Mouse (Mus musculus): ENCODE measurements around the gene Baat. TPM values are rescaled to one million over a fixed set of nuclear protein-coding genes. Genes with fewer than 3 reads are reported as not detected.

Baat gene
- not detected in 2 replicates for polyA plus RNA-seq (2015; fragmentation: Nextera tagmentation; extraction: Ambion mirVana)

- 43% methylated on average over 3 of the region's 3 CpGs for WGBS
- Histone ChIP-seq H3K4me1 (ENCODE audit: insufficient read depth, low read depth, low read length) (no peaks in the 10 kb centered on the region), H3K9ac (replicated peaks; ENCODE audit: low read depth) (no peak within 1 kb of the TSS), H3K36me3 (ENCODE audit: insufficient read depth, low read length) (no peaks in the 10 kb centered on the region), H3K9me3 (ENCODE audit: low read length) (no peaks in the 10 kb centered on the region), H3K4me2 (replicated peaks; ENCODE audit: low read depth, low read length) (no peak within 1 kb of the TSS), H3K27ac (ENCODE audit: low read length) (no peak within 1 kb of the TSS), H3K4me3 (ENCODE audit: low read depth, low read length) (no peak within 1 kb of the TSS), H3K27me3 (replicated peaks; ENCODE audit: insufficient read depth, low read length) (no peaks in the 10 kb centered on the region)
- no peak for TF ChIP-seq EP300 (IDR thresholded peaks at IDR 0.05)
- TF ChIP-seq CTCF (IDR thresholded peaks at IDR 0.05), result no peak
- DNase-seq (ENCODE audit: low spot score) (no peak), ATAC-seq (no peak)
These were observed at the start of gene Baat for GRCm38 (mm10) chr4:49506386-49506785. Baat (minus strand) TSS chr4:49506557.

- Histone ChIP-seq H3K27me3 (replicated peaks; ENCODE audit: insufficient read depth, low read length) (no peaks in the 10 kb centered on the region), H3K4me3 (ENCODE audit: low read depth, low read length) (no peak overlapping the region), H3K4me2 (replicated peaks; ENCODE audit: low read depth, low read length) (no peak overlapping the region), H3K27ac (ENCODE audit: low read length) (no peak overlapping the region), H3K9me3 (ENCODE audit: low read length) (no peaks in the 10 kb centered on the region), H3K9ac (replicated peaks; ENCODE audit: low read depth) (no peak overlapping the region), H3K36me3 (ENCODE audit: insufficient read depth, low read length) (no peaks in the 10 kb centered on the region), H3K4me1 (ENCODE audit: insufficient read depth, low read depth, low read length) (no peaks in the 10 kb centered on the region)
- 82% methylated on average over 5 of the region's 5 CpGs for WGBS
- ATAC-seq (no peak), DNase-seq (ENCODE audit: low spot score) (no peak)
- no peak for TF ChIP-seq EP300 (IDR thresholded peaks at IDR 0.05)
- no peak for TF ChIP-seq CTCF (IDR thresholded peaks at IDR 0.05)
These were observed 47.0 kb upstream of the Baat start for GRCm38 (mm10) chr4:49553380-49553779.

GRCm38 (mm10) chr4:49549383-49549782 is 43.0 kb upstream of the Baat start, which contains the start of gene Aldob:
Aldob (minus strand) TSS chr4:49549546.
- Histone ChIP-seq H3K27me3 (replicated peaks; ENCODE audit: insufficient read depth, low read length) (no peaks in the 10 kb centered on the region), H3K4me3 (ENCODE audit: low read depth, low read length) (no peak within 1 kb of the TSS), H3K27ac (ENCODE audit: low read length) (no peak within 1 kb of the TSS), H3K9ac (replicated peaks; ENCODE audit: low read depth) (no peak within 1 kb of the TSS), H3K4me1 (ENCODE audit: insufficient read depth, low read depth, low read length) (no peaks in the 10 kb centered on the region), H3K36me3 (ENCODE audit: insufficient read depth, low read length) (no peaks in the 10 kb centered on the region), H3K4me2 (replicated peaks; ENCODE audit: low read depth, low read length) (no peak within 1 kb of the TSS), H3K9me3 (ENCODE audit: low read length) (no peaks in the 10 kb centered on the region)
- 24% methylated on average over 3 of the region's 3 CpGs for WGBS
- ATAC-seq (no peak), DNase-seq (ENCODE audit: low spot score) (no peak)
- TF ChIP-seq EP300 (IDR thresholded peaks at IDR 0.05), result no peak
- no peak for TF ChIP-seq CTCF (IDR thresholded peaks at IDR 0.05)

- no peaks in the 10 kb centered on the region for H3K27me3 ChIP-seq (replicated peaks; ENCODE audit: insufficient read depth, low read length)
- no peak for DNase-seq (ENCODE audit: low spot score)
- no peak overlapping the region for H3K27ac ChIP-seq (ENCODE audit: low read length)
- no peaks in the 10 kb centered on the region for H3K36me3 ChIP-seq (ENCODE audit: insufficient read depth, low read length)
- ATAC-seq, result no peak
- TF ChIP-seq CTCF (IDR thresholded peaks at IDR 0.05), result no peak
- no peak for TF ChIP-seq EP300 (IDR thresholded peaks at IDR 0.05)
- H3K9me3 ChIP-seq (ENCODE audit: low read length), result no peaks in the 10 kb centered on the region
- H3K4me3 ChIP-seq (ENCODE audit: low read depth, low read length), result no peak overlapping the region
- no peak overlapping the region for H3K4me2 ChIP-seq (replicated peaks; ENCODE audit: low read depth, low read length)
- WGBS, result 70% methylated on average over 7 of the region's 7 CpGs
- H3K4me1 ChIP-seq (ENCODE audit: insufficient read depth, low read depth, low read length), result no peaks in the 10 kb centered on the region
- no peak overlapping the region for H3K9ac ChIP-seq (replicated peaks; ENCODE audit: low read depth)
These were observed 41.3 kb upstream of the Baat start for GRCm38 (mm10) chr4:49547544-49548219.

- no peak for TF ChIP-seq EP300 (IDR thresholded peaks at IDR 0.05)
- TF ChIP-seq CTCF (IDR thresholded peaks at IDR 0.05), result no peak
- DNase-seq (ENCODE audit: low spot score) (no peak), ATAC-seq (no peak)
- no peak overlapping the region for H3K4me2 ChIP-seq (replicated peaks; ENCODE audit: low read depth, low read length)
- H3K4me3 ChIP-seq (ENCODE audit: low read depth, low read length), result no peak overlapping the region
- WGBS, result 59% methylated on average over 6 of the region's 6 CpGs
- no peaks in the 10 kb centered on the region for H3K27me3 ChIP-seq (replicated peaks; ENCODE audit: insufficient read depth, low read length)
- no peak overlapping the region for H3K27ac ChIP-seq (ENCODE audit: low read length)
- H3K9me3 ChIP-seq (ENCODE audit: low read length), result no peaks in the 10 kb centered on the region
- no peaks in the 10 kb centered on the region for H3K4me1 ChIP-seq (ENCODE audit: insufficient read depth, low read depth, low read length)
- no peak overlapping the region for H3K9ac ChIP-seq (replicated peaks; ENCODE audit: low read depth)
- no peaks in the 10 kb centered on the region for H3K36me3 ChIP-seq (ENCODE audit: insufficient read depth, low read length)
These were observed 40.7 kb upstream of the Baat start for GRCm38 (mm10) chr4:49546873-49547543.

DNA sequence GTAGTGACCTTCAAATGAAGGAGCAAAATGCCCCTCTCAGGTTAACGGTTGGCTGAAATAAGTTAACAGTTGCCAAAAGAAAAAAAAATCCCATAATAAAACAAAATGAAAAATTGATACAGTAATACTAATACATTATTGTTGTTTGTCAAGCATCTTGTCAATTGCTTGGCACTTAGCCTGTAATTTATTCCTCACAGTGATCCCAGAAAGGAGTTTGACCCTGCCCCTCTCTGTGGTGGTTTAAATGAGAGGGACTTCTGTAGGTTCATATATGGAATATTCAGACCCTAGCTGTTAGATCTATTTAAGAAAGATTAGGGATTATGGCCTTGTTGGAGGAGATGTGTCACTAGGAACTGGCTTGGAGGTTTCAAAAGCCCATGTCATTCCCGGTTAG is 39.7 kb upstream of the Baat start:
- Histone ChIP-seq H3K4me3 (ENCODE audit: low read depth, low read length) (no peak overlapping the region), H3K9me3 (ENCODE audit: low read length) (no peaks in the 10 kb centered on the region), H3K27ac (ENCODE audit: low read length) (no peak overlapping the region), H3K9ac (replicated peaks; ENCODE audit: low read depth) (no peak overlapping the region), H3K36me3 (ENCODE audit: insufficient read depth, low read length) (no peaks in the 10 kb centered on the region), H3K27me3 (replicated peaks; ENCODE audit: insufficient read depth, low read length) (no peaks in the 10 kb centered on the region), H3K4me2 (replicated peaks; ENCODE audit: low read depth, low read length) (no peak overlapping the region), H3K4me1 (ENCODE audit: insufficient read depth, low read depth, low read length) (no peaks in the 10 kb centered on the region)
- WGBS, result 76% methylated on average over 2 of the region's 2 CpGs
- no peak for TF ChIP-seq EP300 (IDR thresholded peaks at IDR 0.05)
- no peak for TF ChIP-seq CTCF (IDR thresholded peaks at IDR 0.05)
- DNase-seq (ENCODE audit: low spot score), result no peak
- no peak for ATAC-seq
